Mouse (Mus musculus) CH12.LX (cell line): ENCODE results near the gene Msn. TPM values are rescaled to one million over a fixed set of nuclear protein-coding genes. Genes with fewer than 3 reads are reported as not detected.

Experiments
- DNase-seq: peaks from one replicate; pipeline ENCODE4 v3.0.0-alpha.2; 2013; ENCODE audit errors: extremely low read depth
- H3K27ac ChIP-seq: 2 replicates; pipeline ENCODE4 v1.5.1; 2012; ENCODE audit warnings: low read depth, mild to moderate bottlenecking, control low read depth, moderate library complexity; ENCODE audit not compliant: insufficient read depth
- H3K27me3 ChIP-seq: replicated peaks from 2 replicates; pipeline ENCODE3; 2012; ENCODE audit warnings: inconsistent platforms
- H3K36me3 ChIP-seq, 2 experiments: replicated peaks in 1 of 2; 2 replicates each; pipeline versions ENCODE3 to v1.6.1; 2012; ENCODE audit warnings: inconsistent platforms in 1 of 2, low read length in 1 of 2, mild to moderate bottlenecking in 1 of 2, mixed read lengths in 1 of 2, moderate library complexity in 1 of 2; ENCODE audit not compliant: control insufficient read depth in 1 of 2, insufficient read depth in 1 of 2
- H3K4me1 ChIP-seq, 2 experiments: 2 replicates each; pipeline ENCODE4 v1.6.1; 2012; ENCODE audit warnings: inconsistent platforms in 1 of 2, moderate library complexity in 1 of 2; ENCODE audit not compliant: insufficient read depth in 2 of 2, control insufficient read depth in 1 of 2
- H3K4me2 ChIP-seq: 2 replicates; pipeline ENCODE4 v1.6.1; 2012; ENCODE audit warnings: low read depth, mild to moderate bottlenecking, control low read depth; ENCODE audit not compliant: poor library complexity, insufficient read depth, severe bottlenecking
- H3K4me3 ChIP-seq, 3 experiments: fragments of 150-350 bp in 1 of 3; sonication (generic) in 1 of 3; replicated peaks in 1 of 3; 2 replicates each; pipeline versions ENCODE3 to v1.5.1; 2011 to 2012; ENCODE audit warnings: low read depth in 2 of 3, low read length in 2 of 3, mild to moderate bottlenecking in 2 of 3, moderate library complexity in 2 of 3, control low read depth in 1 of 3, improper control_type of control experiment in 1 of 3, inconsistent platforms in 1 of 3, mixed read lengths in 1 of 3; ENCODE audit not compliant: poor library complexity in 1 of 3
- H3K79me2 ChIP-seq: replicated peaks from 2 replicates; pipeline ENCODE4 v1.6.1; 2012; ENCODE audit warnings: mild to moderate bottlenecking, moderate library complexity; ENCODE audit not compliant: control insufficient read depth, poor library complexity, insufficient read depth, severe bottlenecking; ENCODE audit errors: extremely low read depth
- H3K9ac ChIP-seq: 2 replicates; pipeline ENCODE4 v1.6.1; 2012; ENCODE audit warnings: low read depth, mild to moderate bottlenecking, control low read depth, moderate library complexity; ENCODE audit not compliant: insufficient read depth
- H3K9me3 ChIP-seq: replicated peaks from 2 replicates; pipeline ENCODE3; 2012; ENCODE audit warnings: low read length, inconsistent platforms, mixed read lengths
- CTCF ChIP-seq, 2 experiments: IDR thresholded peaks in 1 of 2; conservative IDR thresholded peaks in 1 of 2; 2 replicates each; pipeline ENCODE4 v1.5.1; 2011 to 2012; ENCODE audit warnings: low read depth in 2 of 2, low read length in 2 of 2, improper control_type of control experiment in 1 of 2, inconsistent platforms in 1 of 2, mild to moderate bottlenecking in 1 of 2, moderate library complexity in 1 of 2
- IRF4 ChIP-seq: IDR thresholded peaks from 2 replicates; pipeline ENCODE4 v1.6.1; 2014; ENCODE audit warnings: low read depth, mild to moderate bottlenecking, inconsistent platforms, low read length, improper control_type of control experiment
- JUND ChIP-seq: conservative IDR thresholded peaks from 2 replicates; pipeline ENCODE4 v1.6.1; 2011; ENCODE audit warnings: low read depth, low read length, improper control_type of control experiment
- KAT2A ChIP-seq: IDR thresholded peaks from 2 replicates; pipeline ENCODE4 v1.6.1; 2012; ENCODE audit warnings: low read length, improper control_type of control experiment, inconsistent platforms; ENCODE audit not compliant: insufficient replicate concordance
- MAZ ChIP-seq: IDR thresholded peaks from 2 replicates; pipeline ENCODE4 v1.6.1; 2012; ENCODE audit warnings: low read depth, mild to moderate bottlenecking, inconsistent platforms, low read length, improper control_type of control experiment, moderate library complexity
- MXI1 ChIP-seq: IDR thresholded peaks from 2 replicates; pipeline ENCODE4 v1.6.1; 2011; ENCODE audit warnings: mild to moderate bottlenecking, low read depth, low read length, improper control_type of control experiment
- PAX5 ChIP-seq: IDR thresholded peaks from 2 replicates; pipeline ENCODE4 v1.6.1; 2012; ENCODE audit warnings: low read length, inconsistent platforms, mixed read lengths
- POLR2AphosphoS2 ChIP-seq: IDR thresholded peaks from 2 replicates; pipeline ENCODE4 v1.6.1; 2011; ENCODE audit warnings: low read depth, low read length, improper control_type of control experiment
- RAD21 ChIP-seq: IDR thresholded peaks from 2 replicates; pipeline ENCODE4 v1.6.1; 2011; ENCODE audit warnings: low read depth, mild to moderate bottlenecking, low read length, improper control_type of control experiment, moderate library complexity
- SIN3A ChIP-seq: IDR thresholded peaks from 2 replicates; pipeline ENCODE4 v1.6.1; 2012; ENCODE audit warnings: low read length, improper control_type of control experiment, inconsistent platforms
- SMC3 ChIP-seq: IDR thresholded peaks from 2 replicates; pipeline ENCODE4 v1.6.1; 2011; ENCODE audit warnings: low read depth, low read length, improper control_type of control experiment
- UBTF ChIP-seq: IDR thresholded peaks from 2 replicates; pipeline ENCODE4 v1.6.1; 2012; ENCODE audit warnings: low read depth, mild to moderate bottlenecking, inconsistent platforms, low read length, improper control_type of control experiment, moderate library complexity
- ZMIZ1 ChIP-seq: IDR thresholded peaks from 2 replicates; pipeline ENCODE4 v1.6.1; 2012; ENCODE audit warnings: low read depth, mild to moderate bottlenecking, inconsistent platforms, low read length, improper control_type of control experiment
- dilution Hi-C: fragments of 300-500 bp; cut with MboI; formaldehyde crosslinking; loops from 2 replicates; pipeline ENCODE4 v1.14.3; 2020; ENCODE audit warnings: low sequenced_read_pairs; ENCODE audit not compliant: extremely low pct_unique_long_range_greater_than_20kb, extremely low pct_ligation_motif_present
- in situ Hi-C: fragments of 300-500 bp; cut with MboI; formaldehyde crosslinking; loops from 3 replicates; pipeline ENCODE4 v1.14.3; 2019; ENCODE audit warnings: low sequenced_read_pairs, low pct_ligation_motif_present, low pct_unique_long_range_greater_than_20kb, mixed read lengths
- polyA plus RNA-seq: library from polyadenylated mRNA; unstranded; fragments of >175 nt; gene quantifications from 2 replicates; pipeline ENCODE4 v1.2.1, GENCODE M21; 2012; ENCODE audit warnings: low read depth; ENCODE audit not compliant: insufficient read length
- total RNA-seq, 2 experiments: library from RNA; depleted of rRNA; stranded (reverse); fragments of 300-350 nt in 1 of 2; fragments of >200 nt in 1 of 2; gene quantifications; 2 replicates each; pipeline ENCODE4 v1.2.3; 2012 to 2014

The Msn gene
- total and polyA plus RNA-seq, 3 experiments: 55.1 to 315 (median 56.2) TPM

DNA sequence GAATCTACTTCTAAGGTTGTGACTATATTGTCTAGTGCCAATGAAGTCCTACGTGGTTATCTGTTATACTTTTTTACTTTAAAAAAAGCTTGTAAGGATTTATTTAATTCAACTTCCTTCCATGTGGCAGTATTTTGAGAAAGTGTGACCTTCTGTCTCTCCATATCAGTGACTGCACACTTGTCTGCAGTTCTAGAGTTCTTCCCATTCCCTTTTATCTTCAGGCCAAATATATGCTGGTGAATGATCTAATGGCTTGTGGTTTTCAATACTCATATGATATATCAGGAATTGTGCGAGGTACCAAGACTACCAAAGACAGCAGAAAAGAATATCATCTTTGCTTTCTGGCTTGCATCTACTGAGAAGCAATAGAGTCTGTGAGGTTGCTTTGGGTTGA lies 43.4 kb downstream of the Msn start:
- no peaks in the 10 kb centered on the region for H3K27me3 ChIP-seq
- in situ Hi-C loops: no loop called here
- H3K9me3 ChIP-seq: no peaks in the 10 kb centered on the region
- TF ChIP-seq PAX5 (no peak), KAT2A (no peak), SMC3 (no peak), MXI1 (no peak), UBTF (no peak), MAZ (no peak), SIN3A (no peak), IRF4 (no peak), JUND (no peak)
- H3K27ac ChIP-seq: no peak overlapping the region
- H3K4me3 ChIP-seq: no peak overlapping the region
- dilution Hi-C loops: no loop called here
- DNase-seq: no peak
- H3K4me2 ChIP-seq: no peak overlapping the region
- peaks cover 42% of the 10 kb centered on the region for H3K79me2 ChIP-seq
- H3K36me3 ChIP-seq: peaks cover 10 to 30% of the 10 kb centered on the region in 2 experiments
- no peak overlapping the region for H3K9ac ChIP-seq
- peaks cover 0 to 17% of the 10 kb centered on the region in 2 experiments; a peak in 3 of 4 replicates for H3K4me1 ChIP-seq

- H3K79me2 ChIP-seq: peaks cover 30% of the 10 kb centered on the region
- dilution Hi-C loops: no loop called here
- peaks cover 0 to 11% of the 10 kb centered on the region in 2 experiments; a peak in 1 of 4 replicates for H3K4me1 ChIP-seq
- DNase-seq: peak; percentile 12
- TF ChIP-seq MAZ: no peak
- peak; percentile 2 for TF ChIP-seq RAD21
- peak in 1 of 2 experiments; percentile 36; a peak in 2 of 4 replicates for TF ChIP-seq CTCF (conservative IDR thresholded peaks at IDR 0.05 in 1 of 2, IDR thresholded peaks at IDR 0.05 in 1 of 2; ENCODE audit: low read depth in 2 of 2, low read length in 2 of 2)
- TF ChIP-seq, all 38 proteins: peak for 2
- no peaks in the 10 kb centered on the region for H3K27me3 ChIP-seq
- no peaks in the 10 kb centered on the region for H3K9me3 ChIP-seq
- in situ Hi-C loops: no loop called here
- H3K27ac ChIP-seq: no peak overlapping the region
- no peak overlapping the region for H3K4me3 ChIP-seq
- H3K36me3 ChIP-seq: peaks cover 26 to 53% of the 10 kb centered on the region in 2 experiments
- no peak overlapping the region for H3K4me2 ChIP-seq
- H3K9ac ChIP-seq: no peak overlapping the region
Measured at GRCm38 (mm10) chrX:96144960-96145488, 49.2 kb downstream of the Msn start.

GRCm38 (mm10) chrX:96148217-96148616 lies 52.4 kb downstream of the Msn start:
- in situ Hi-C loops: no loop called here

More at GRCm38 (mm10) chrX:96148217-96148616, 52.4 kb downstream of the Msn start:
- H3K4me1 ChIP-seq: peaks cover 0 to 11% of the 10 kb centered on the region in 2 experiments; a peak in 1 of 4 replicates
- no peak overlapping the region for H3K9ac ChIP-seq
- H3K79me2 ChIP-seq: peaks cover 20% of the 10 kb centered on the region
- dilution Hi-C loops: no loop called here
- no peak for DNase-seq
- H3K9me3 ChIP-seq: no peaks in the 10 kb centered on the region
- no peaks in the 10 kb centered on the region for H3K27me3 ChIP-seq
- no peak overlapping the region for H3K27ac ChIP-seq
- no peak overlapping the region for H3K4me2 ChIP-seq
- H3K4me3 ChIP-seq: no peak overlapping the region
- peaks cover 29 to 54% of the 10 kb centered on the region in 2 experiments for H3K36me3 ChIP-seq
- TF ChIP-seq SIN3A: no peak
- no peak for TF ChIP-seq POLR2AphosphoS2
- no peak for TF ChIP-seq ZMIZ1
